Mouse (Mus musculus) midbrain, embryonic 12.5 days (tissue): ENCODE measurements around the gene Uqcrh. TPM values are rescaled to one million over a fixed set of nuclear protein-coding genes. Genes with fewer than 3 reads are reported as not detected.

Experiments
- polyA plus RNA-seq: library from polyadenylated mRNA; unstranded; fragments of >200 nt; fragmentation: Nextera tagmentation; extraction: Ambion mirVana; gene quantifications from 2 replicates; pipeline ENCODE4 v1.2.1, GENCODE M21; 2016

Gene Uqcrh
- polyA plus RNA-seq, 1 experiment from 2014 or later, result 380 TPM

Other genes starting within 250 kb of the Uqcrh start
- gene Mob3c, start 247.0 kb downstream of the Uqcrh start, polyA plus RNA-seq, result 4.6 and 6.3 TPM in 2 replicates
- 28.0 and 30.1 TPM in 2 replicates for gene Mknk1, start 235.9 kb downstream of the Uqcrh start, polyA plus RNA-seq
- not detected in 2 replicates for gene Kncn, start 190.7 kb downstream of the Uqcrh start, polyA plus RNA-seq
- gene 6430628N08Rik, start 184.4 kb downstream of the Uqcrh start, polyA plus RNA-seq, result 0.42 and 0.50 TPM in 2 replicates
- gene Dmbx1, start 135.1 kb downstream of the Uqcrh start, polyA plus RNA-seq, result 18.2 and 18.3 TPM in 2 replicates
- gene Faah, start 57.1 kb downstream of the Uqcrh start, polyA plus RNA-seq, result 4.5 and 5.5 TPM in 2 replicates
- 20.4 and 20.7 TPM in 2 replicates for gene Nsun4, start 21.2 kb downstream of the Uqcrh start, polyA plus RNA-seq
- 69.6 and 71.2 TPM in 2 replicates for gene Lrrc41, start 198 bp upstream of the Uqcrh start, polyA plus RNA-seq
- gene Rad54l, start 48.6 kb upstream of the Uqcrh start, polyA plus RNA-seq, result 44.8 and 46.5 TPM in 2 replicates
- gene Pomgnt1, start 48.8 kb upstream of the Uqcrh start, polyA plus RNA-seq, result 60.9 and 67.9 TPM in 2 replicates
- gene Lurap1, start 76.3 kb upstream of the Uqcrh start, polyA plus RNA-seq, result 1.8 and 1.9 TPM in 2 replicates
- gene Tspan1, start 92.5 kb upstream of the Uqcrh start, polyA plus RNA-seq, result 0.09 TPM in 1 of 2 replicates, not detected in the other
- not detected in 2 replicates for gene 1700042G07Rik, start 98.3 kb upstream of the Uqcrh start, polyA plus RNA-seq
- gene Gm49337, start 98.3 kb upstream of the Uqcrh start, polyA plus RNA-seq, result 0.13 TPM in 1 of 2 replicates, not detected in the other
- 117 and 127 TPM in 2 replicates for gene Pik3r3, start 146.5 kb upstream of the Uqcrh start, polyA plus RNA-seq